Mouse (Mus musculus) layer of hippocampus, postnatal 10 days (tissue): ENCODE data around the gene Ppp2r5e. TPM values are rescaled to one million over a fixed set of nuclear protein-coding genes. Genes with fewer than 3 reads are reported as not detected.

ENCODE experiments used
- DNase-seq, 2 experiments: peaks; one replicate each; pipeline ENCODE4 v3.0.0; 2021; ENCODE audit warnings: low spot score in 2 of 2
- long read RNA-seq: library from polyadenylated mRNA; stranded (forward); transcript quantifications from one replicate; pipeline ENCODE4 v2.0.0, GENCODE M21; 2023
- total RNA-seq, 2 experiments: library from RNA; stranded (reverse); gene quantifications; 2 replicates each; pipeline ENCODE4 v1.2.3; 2021

The Ppp2r5e gene
- 10 to 100 TPM; 77.4 to 83.5 TPM for total RNA-seq
- long read RNA-seq, full-length matches to known transcripts = 36 of 52 reads
- long read RNA-seq, partial matches to known transcripts = 0 of 52 reads
- long read RNA-seq, other reads (novel, unspliced or antisense) = 16 of 52 reads

DNA sequence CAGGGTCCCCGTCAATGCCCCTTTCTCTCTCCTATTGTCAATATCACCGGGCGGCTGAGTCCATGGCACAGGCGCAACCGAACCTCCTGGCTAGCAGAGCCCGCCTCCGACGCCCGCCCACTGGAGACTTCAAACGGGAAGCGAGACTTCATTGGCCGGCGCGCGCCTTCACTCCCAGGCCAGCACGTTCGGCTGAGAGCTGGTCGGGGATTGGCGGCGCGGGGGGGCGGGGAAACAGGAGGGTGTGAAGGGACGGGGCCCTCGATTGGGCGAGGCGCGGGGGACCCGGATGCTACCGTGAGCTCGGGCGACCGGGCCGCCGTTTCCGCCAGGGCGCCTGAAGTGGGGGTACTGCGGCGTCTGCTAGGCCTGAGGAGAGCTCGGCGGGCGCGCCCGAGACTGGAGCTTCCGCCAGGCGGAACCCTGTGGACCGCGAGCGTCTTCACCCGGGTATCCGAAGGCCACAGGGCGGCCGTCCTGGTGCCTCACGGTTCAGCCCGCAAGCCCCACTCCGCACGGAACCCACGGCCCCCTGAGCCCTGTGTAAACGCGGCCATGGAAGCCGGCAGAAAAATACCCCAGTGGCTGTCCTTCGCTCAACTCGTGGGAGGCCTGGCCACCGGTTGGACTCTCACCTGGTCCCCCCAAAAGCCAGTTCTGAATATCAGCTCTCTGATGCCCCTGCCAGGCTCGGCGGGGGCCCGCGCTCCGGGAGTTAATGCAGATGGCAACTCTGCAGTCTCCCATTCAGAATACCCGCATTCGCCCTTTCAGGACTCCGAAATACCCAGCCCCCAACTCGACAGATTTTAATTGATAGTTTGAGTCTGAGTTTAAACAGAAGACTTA lies at the start of gene Ppp2r5e:
Gene Ppp2r5e (minus strand): TSS at position 92 of the 849 bp plus-strand sequence.
- peak; percentile 99 for DNase-seq

DNA sequence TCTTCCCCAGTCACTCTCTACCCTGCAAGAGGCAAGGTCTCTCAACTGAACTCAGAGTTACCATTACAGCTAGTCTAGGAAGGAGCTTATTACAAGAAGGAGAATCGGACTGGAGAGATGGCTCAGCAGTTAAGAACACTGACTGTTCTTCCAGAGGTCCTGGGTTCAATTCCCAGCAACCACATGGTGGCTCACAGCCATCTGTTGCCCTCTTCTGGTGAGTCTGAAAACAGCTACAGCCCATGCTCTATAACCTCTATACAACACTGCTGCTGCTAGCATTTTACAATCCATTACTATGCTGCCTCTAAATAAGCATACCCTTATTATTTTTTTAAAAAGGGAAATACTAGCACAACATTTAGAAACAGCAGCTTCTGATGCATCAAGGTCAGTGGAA lies 49.7 kb upstream of the Ppp2r5e start:
- DNase-seq = no peak

DNA sequence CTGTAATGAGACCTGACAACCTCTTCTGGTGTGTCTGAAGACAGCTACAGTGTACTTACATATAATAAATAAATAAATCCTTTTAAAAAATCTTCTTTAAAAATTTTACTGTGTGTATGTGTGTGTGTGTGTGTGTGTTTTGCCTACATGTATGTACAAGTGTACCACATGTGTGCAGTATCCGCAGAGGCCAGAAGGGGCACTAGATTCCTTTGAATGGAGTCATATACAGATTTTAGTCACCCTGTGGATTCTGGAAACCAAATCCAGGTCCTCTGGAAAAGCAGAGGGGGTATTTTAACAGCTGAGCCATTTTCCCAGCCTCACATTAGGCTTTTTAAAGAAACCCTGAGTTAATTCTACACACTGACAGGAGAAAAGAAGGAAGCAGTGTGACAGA lies 45.7 kb upstream of the Ppp2r5e start:
- DNase-seq = no peak

DNA sequence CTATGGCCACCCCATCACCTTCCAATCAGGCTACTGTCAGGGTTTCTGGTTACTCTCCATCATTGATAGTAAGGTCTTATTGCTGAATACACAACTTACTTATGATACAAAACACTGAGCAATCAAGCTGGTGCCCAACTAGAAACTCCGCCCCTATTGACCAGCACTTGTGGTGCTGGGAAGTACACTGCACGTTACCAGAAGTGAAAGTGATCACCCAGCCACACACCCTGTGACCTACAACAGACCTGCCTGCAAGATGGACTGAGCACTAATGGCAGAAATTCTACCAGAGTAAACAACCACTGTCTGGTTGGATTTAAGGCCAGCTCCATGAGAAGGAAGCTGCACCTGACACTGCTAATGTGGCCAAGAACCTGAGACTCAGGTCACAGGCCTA lies 42.3 kb upstream of the Ppp2r5e start:
- no peak for DNase-seq

DNA sequence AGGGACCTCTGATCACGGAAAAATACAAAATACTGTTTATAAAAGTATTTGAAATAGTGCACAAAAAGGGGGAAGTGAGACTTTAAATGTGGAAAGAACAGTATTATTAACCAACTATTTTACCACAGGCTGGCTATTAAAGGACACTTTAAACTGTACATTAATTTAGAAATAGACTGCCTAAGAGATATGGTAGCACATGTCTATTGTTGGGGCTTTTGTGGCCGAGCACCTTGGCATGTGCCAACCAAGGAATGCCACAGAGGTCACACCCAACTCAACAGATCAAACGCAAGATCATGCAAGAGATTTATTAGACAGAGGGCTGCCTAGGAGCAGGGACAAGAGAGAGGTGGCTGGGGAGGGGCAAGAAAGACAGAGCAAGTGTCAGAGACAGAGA lies 41.1 kb upstream of the Ppp2r5e start:
- no peak for DNase-seq

DNA sequence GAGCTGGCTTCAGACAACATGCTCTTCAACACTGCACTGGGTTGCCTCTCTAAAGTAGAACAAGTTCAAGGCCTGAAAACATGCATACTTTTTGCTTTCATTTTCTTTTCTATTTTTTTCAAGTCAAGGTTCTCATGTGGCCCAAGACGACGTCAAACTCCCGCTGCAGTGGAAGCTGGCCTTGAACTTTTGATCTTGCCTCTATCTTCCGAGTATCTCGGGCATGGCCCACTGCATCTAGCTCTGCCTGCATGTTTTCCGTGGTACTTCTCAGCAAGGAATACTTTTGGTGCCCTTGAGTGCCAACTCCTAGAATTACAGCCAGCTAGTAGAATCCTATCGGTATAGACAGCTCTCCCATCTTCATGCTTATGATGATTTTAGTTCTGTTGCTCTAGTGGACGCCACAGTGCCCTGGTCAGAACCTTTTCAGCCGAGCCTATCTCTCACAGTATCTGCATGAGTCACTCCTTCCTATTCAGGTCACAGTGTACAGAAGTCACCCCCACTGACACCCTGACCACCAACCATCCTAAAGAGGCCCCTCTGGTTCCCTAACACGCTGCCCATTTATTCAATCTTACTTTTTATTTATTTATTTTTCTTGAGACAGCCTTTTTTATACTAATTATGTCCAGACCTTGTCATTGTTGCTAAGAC lies 39.9 kb upstream of the Ppp2r5e start:
- DNase-seq = no peak

DNA sequence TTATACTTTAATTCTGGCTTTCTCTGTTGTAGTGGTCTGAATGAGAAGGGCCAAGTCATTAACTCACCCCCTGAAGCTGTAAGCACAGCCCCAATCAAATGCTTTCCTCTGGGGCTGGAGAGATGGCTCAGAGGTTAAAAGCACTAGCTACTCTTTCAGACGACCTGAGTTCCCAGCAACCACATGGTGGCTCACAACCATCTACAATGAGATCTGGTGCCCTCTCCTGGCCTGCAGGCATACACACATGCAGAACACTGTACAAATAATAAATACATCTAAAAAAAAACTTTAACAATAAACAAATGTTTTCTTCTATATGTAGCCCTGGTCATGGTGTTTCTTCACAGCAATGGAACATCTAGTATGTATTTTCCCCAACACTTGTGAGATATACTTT lies 33.6 kb upstream of the Ppp2r5e start:
- DNase-seq = no peak

GRCm38 (mm10) chr12:75623292-75623691 lies 27.2 kb upstream of the Ppp2r5e start:
- no peak for DNase-seq

DNA sequence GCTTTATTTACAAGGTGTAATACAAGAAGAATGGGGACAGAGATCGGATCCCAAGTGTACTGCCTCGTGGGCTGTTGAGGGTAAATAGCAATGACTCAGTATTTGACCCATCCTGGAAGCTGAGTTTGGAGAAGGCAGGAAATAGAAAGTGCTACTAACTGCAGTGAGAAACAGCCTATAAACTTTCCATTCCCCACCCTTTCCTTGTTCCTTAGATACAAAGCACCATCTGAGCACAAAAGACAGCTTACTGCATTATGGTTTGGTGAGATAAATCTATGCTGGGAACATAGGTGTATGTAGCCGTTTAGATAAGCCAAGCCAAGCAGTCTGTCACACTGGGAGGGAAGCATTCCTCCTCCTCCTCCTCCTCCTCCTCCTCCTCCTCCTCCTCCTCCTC lies 26.8 kb upstream of the Ppp2r5e start:
- no peak for DNase-seq

DNA sequence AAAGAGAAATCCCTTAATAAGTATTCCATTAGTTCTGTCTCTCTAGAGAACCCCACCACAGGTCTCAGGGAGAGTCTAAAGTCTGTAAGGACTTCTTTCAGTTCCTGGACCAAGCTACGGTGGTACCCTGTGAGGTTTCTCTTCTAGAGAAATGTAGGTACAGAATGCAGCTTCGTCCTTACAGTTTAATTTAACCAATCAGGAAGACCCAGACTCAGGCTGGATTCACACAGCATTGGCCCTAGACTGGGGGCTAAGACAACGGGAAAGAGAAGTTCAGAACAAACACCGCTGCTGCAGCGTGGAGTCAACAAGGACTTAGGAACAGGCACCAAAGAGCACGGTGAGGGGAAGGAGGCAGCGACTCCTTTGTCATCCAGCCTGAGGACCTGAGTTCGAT lies 20.8 kb upstream of the Ppp2r5e start:
- DNase-seq = no peak

DNA sequence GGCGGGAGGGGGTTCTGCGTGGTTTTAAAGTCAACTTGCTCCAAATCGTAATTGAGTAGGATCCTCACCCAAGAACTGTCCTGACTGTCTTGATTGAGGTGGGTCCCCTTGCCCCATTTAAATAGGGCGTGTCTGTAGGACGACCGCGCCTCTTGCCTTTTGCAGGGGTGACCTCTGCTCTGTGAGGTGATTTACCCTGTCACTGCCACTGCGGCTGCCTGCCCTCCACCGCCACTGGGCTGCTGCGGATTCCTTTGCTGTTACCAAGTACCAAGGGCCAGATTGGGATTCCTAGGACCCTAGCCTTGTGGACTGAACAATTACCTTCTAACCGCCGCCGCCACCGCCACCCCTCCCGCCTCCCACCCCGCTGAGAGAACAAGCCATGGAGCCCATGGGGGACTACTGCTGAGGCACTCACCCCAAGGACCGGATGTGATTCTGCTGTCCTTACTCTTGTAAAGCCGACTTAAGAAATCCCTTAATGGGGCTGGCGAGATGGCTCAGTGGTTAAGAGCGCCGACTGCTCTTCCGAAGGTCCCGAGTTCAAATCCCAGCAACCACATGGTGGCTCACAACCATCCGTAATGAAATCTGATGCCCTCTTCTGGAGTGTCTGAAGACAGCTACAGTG lies 20.2 kb upstream of the Ppp2r5e start:
- DNase-seq = no peak

DNA sequence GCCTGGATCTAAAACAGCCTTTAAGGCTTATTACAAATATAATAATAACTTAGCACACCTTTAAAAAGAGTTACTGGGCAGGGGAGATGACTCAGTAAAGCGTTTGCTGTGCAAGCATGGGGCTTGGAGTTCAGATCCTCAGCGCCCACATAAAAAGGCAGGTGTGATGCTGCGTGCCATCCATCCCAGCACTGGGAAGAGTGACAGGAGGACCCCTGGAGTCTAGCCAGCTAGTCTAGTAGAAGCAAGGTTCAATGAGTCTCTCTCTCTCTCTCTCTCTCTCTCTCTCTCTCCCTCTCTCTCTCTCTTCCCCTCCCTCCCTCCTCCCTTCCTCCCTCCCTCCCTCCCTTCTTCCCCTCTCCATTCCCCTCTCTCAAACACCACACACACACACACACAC lies 19.5 kb upstream of the Ppp2r5e start:
- DNase-seq = no peak

- DNase-seq = peak in 1 of 2 experiments; percentile 29
These were observed 16.7 kb upstream of the Ppp2r5e start for GRCm38 (mm10) chr12:75612711-75613110.

GRCm38 (mm10) chr12:75599490-75599889 lies 3.4 kb upstream of the Ppp2r5e start:
- DNase-seq = no peak

DNA sequence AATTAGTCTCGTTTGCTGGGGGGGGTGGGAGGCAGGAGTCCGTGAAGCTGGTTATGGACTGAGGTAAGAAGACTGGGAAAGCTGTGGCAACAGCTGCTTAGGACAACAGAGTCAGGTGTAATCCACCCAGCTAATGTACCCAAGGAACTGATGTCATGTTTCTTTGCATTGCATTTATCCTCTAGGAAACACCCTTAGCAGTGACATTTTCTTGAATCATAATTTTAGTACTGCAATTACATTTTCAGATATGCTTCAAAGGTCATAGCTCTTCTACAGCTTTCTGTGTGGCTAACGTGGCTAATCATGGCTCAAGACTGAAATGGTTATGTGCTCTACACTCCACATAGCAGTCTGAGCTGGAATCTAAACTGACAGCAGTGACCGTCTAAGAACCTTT lies 2.9 kb upstream of the Ppp2r5e start:
- no peak for DNase-seq

- no peak for DNase-seq
These were observed 1.7 kb upstream of the Ppp2r5e start for GRCm38 (mm10) chr12:75597707-75598106.

GRCm38 (mm10) chr12:75595291-75596153 lies 523 bp downstream of the Ppp2r5e start:
- peak in 1 of 2 experiments; percentile 13 for DNase-seq

GRCm38 (mm10) chr12:75594404-75594803 lies 1.6 kb downstream of the Ppp2r5e start:
- DNase-seq = no peak

GRCm38 (mm10) chr12:75593817-75594216 lies 2.2 kb downstream of the Ppp2r5e start:
- DNase-seq = no peak

- no peak for DNase-seq
These were observed 8.5 kb downstream of the Ppp2r5e start for GRCm38 (mm10) chr12:75587501-75587900.

GRCm38 (mm10) chr12:75583776-75584175 lies 12.3 kb downstream of the Ppp2r5e start:
- DNase-seq = no peak
